Mouse (Mus musculus) hindbrain, embryonic 14.5 days (tissue): ENCODE measurements around the gene Ppp1r12b. TPM values are rescaled to one million over a fixed set of nuclear protein-coding genes. Genes with fewer than 3 reads are reported as not detected.

Source experiments
- ATAC-seq: fragments of 200-750 bp; cut with Nextera tagmentation; 2 replicates; pipeline ENCODE4 v1.8.0; 2017; ENCODE audit warnings: moderate number of reproducible peaks, mild to moderate bottlenecking, moderate TSS enrichment, moderate library complexity; ENCODE audit not compliant: low FRiP score
- DNase-seq: peaks from one replicate; pipeline ENCODE4 v3.0.0-alpha.2; 2015; ENCODE audit warnings: low spot score
- H3K27ac ChIP-seq: fragments of 300-500 bp; sonication (generic); 2 replicates; pipeline ENCODE4 v1.5.1; 2014; ENCODE audit warnings: mild to moderate bottlenecking, moderate library complexity
- H3K27me3 ChIP-seq: fragments of 300-500 bp; sonication (generic); 2 replicates; pipeline ENCODE4 v1.6.1; 2014; ENCODE audit warnings: mild to moderate bottlenecking, low read length, mixed read lengths; ENCODE audit not compliant: control insufficient read depth, insufficient read depth
- H3K36me3 ChIP-seq: fragments of 300-500 bp; sonication (generic); replicated peaks from 2 replicates; pipeline ENCODE4 v1.6.1; 2014; ENCODE audit not compliant: control insufficient read depth, insufficient read depth
- H3K4me1 ChIP-seq: fragments of 300-500 bp; sonication (generic); replicated peaks from 2 replicates; pipeline ENCODE4 v1.6.1; 2014; ENCODE audit warnings: antibody characterized with exemption, low read length, mixed read lengths; ENCODE audit not compliant: control insufficient read depth, insufficient read depth
- H3K4me2 ChIP-seq: fragments of 300-500 bp; sonication (generic); replicated peaks from 2 replicates; pipeline ENCODE4 v1.6.1; 2014; ENCODE audit warnings: mild to moderate bottlenecking, moderate library complexity
- H3K4me3 ChIP-seq: fragments of 300-500 bp; sonication (generic); replicated peaks from 2 replicates; pipeline ENCODE4 v1.5.1; 2014; ENCODE audit warnings: mild to moderate bottlenecking, low read length
- H3K9ac ChIP-seq: fragments of 300-500 bp; sonication (generic); 2 replicates; pipeline ENCODE4 v1.6.1; 2014
- H3K9me3 ChIP-seq: fragments of 300-500 bp; sonication (generic); 2 replicates; pipeline ENCODE4 v1.6.1; 2016; ENCODE audit warnings: low read length; ENCODE audit not compliant: control insufficient read depth
- WGBS: fragments of 180-500 bp; shearing (Covaris S2); extraction: QIAGEN DNeasy Blood & Tissue Kit; methylation state at CpG from one replicate; pipeline ENCODE4 v1.1.7; 2014; 5-methylcytosine and 5-hydroxymethylcytosine counted together
- polyA plus RNA-seq: library from polyadenylated mRNA; unstranded; fragments of >200 nt; fragmentation: Nextera tagmentation; extraction: Ambion mirVana; gene quantifications from 2 replicates; pipeline ENCODE4 v1.2.1, GENCODE M21; 2014

Ppp1r12b gene
- polyA plus RNA-seq, 1 experiment from 2014 or later = 16.7 TPM

DNA sequence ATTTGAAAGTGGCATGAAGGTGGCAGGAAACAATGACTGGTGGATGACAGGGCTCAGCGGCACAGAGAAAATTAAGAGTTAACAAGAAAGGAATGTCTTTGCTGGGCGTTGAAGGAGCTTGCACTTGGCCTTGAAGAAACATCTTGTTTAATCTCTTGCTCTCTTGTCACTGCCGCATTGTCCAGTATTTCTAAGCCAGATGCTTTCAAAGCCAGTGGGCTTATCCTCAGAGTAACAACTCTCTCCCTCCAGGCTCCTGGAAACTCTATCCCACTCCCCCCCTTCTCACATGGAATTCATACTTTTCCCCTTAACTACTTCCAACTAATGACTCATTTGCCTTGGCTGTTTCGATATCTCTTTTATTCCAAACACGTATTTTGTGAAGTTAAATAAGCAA lies 151.4 kb downstream of the Ppp1r12b start:
- no peak for ATAC-seq

DNA sequence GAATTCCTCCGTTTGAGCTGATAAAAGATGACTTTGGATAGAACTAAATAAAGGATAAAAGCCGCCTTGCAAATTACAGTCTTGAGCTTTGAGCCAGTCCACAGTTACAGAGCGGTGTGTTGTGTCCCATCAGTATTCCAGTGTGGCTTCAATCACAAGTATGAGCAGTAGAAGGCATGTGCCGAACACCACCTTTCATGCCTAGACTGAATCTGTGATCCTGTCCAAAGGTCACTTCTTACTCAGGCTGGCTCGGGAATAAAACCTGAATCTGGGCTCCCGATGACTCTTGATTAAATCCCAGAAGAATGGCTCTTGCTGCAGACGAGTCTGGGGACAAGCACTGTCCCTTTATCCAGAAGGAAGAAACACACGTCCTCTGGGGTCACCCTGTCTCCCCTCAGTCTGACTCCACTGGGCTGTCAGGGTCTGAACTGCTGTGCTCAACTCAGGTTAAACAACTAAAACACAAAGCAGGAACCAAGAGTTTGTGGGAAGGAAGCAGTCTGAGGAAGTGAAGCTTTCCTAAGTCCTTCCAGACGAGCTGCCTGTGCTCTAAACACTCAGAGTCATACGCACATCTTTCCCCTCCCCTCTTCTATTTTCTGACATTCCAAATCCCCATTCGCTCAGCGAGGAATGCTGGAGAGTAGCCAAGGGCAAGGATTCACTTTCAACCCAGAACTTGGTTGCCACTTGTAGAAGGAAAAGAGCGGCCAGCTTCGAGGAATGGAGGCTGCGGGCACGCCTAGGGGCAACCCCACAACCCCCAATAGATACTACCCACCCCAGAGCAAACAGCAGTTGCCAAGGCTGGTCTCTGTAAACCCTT lies 152.2 kb downstream of the Ppp1r12b start:
- ATAC-seq (no peak), DNase-seq (no peak)
- 65% methylated on average over 16 of the region's 16 CpGs for WGBS

More for the DNA sequence above, 151.4 kb downstream of the Ppp1r12b start:
- WGBS = 69% methylated on average over 5 of the region's 5 CpGs
- 0 out of 2 replicates have a peak, but pooled peaks cover 14% of the 10 kb centered on the region for H3K4me1 ChIP-seq
- no peaks in the 10 kb centered on the region for H3K27me3 ChIP-seq
- H3K4me2 ChIP-seq = no peak overlapping the region
- no peak overlapping the region for H3K9ac ChIP-seq
- H3K9me3 ChIP-seq = 0 out of 2 replicates have a peak, but pooled peaks cover 4% of the 10 kb centered on the region
- no peaks in the 10 kb centered on the region; the same call in 1 of the 2 replicates for H3K36me3 ChIP-seq
- no peak for DNase-seq
- no peak overlapping the region for H3K27ac ChIP-seq
- no peak overlapping the region for H3K4me3 ChIP-seq

DNA sequence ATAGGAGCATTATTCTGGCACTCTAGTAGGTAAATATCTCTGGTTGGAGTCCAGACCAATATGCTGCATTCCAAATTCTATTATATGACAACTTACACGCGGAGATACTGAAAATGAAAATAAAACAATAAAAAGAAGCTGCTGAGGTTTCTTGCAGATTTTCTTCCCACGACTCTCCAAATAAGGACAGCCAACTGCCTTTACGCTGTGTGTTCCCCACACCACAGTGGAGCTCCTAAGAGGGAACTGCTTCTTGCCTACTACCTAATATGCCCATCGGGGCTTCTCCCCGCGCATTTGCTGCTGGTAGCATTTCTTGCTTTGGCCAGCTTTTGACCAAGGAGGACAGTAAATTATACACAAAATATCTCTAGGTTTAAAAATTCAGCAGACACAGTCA lies 154.0 kb downstream of the Ppp1r12b start:
- H3K27ac ChIP-seq = no peak overlapping the region
- no peak overlapping the region for H3K9ac ChIP-seq
- H3K4me3 ChIP-seq = no peak overlapping the region
- no peaks in the 10 kb centered on the region for H3K27me3 ChIP-seq
- 96% methylated on average over 7 of the region's 7 CpGs for WGBS
- DNase-seq (no peak), ATAC-seq (no peak)
- peaks cover 5% of the 10 kb centered on the region; the same call in 1 of the 2 replicates for H3K36me3 ChIP-seq
- H3K9me3 ChIP-seq = 0 out of 2 replicates have a peak, but pooled peaks cover 4% of the 10 kb centered on the region
- H3K4me2 ChIP-seq = no peak overlapping the region
- H3K4me1 ChIP-seq = 0 out of 2 replicates have a peak, but pooled peaks cover 14% of the 10 kb centered on the region

More for the DNA sequence above, 152.2 kb downstream of the Ppp1r12b start:
- peaks cover 4% of the 10 kb centered on the region; the same call in 1 of the 2 replicates for H3K36me3 ChIP-seq
- H3K9ac ChIP-seq = no peak overlapping the region
- H3K27me3 ChIP-seq = no peaks in the 10 kb centered on the region
- H3K4me1 ChIP-seq = 0 out of 2 replicates have a peak, but pooled peaks cover 14% of the 10 kb centered on the region
- no peak overlapping the region for H3K27ac ChIP-seq
- 0 out of 2 replicates have a peak, but pooled peaks cover 4% of the 10 kb centered on the region for H3K9me3 ChIP-seq
- H3K4me3 ChIP-seq = no peak overlapping the region
- H3K4me2 ChIP-seq = no peak overlapping the region

DNA sequence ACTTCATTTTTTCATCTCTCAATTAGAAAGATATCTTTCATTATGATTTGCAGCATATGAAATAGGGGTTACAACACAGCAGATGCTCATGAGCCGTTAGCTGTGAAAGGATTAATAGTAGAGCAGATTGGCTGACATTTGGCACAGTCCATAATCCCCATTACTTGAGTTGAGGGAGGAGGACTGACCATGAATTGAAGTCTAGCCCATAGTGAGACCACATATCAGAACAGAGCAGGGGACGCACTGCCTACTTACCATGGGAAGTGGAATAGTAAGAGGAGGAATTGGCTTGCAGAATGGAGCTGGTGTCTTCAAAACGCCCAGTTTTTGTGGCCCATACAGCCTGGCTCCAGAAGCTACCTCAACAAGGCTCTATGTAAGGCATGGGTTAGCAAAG lies 159.2 kb downstream of the Ppp1r12b start:
- H3K4me2 ChIP-seq = no peak overlapping the region
- no peak overlapping the region for H3K9ac ChIP-seq
- 0 out of 2 replicates have a peak, but pooled peaks cover 4% of the 10 kb centered on the region for H3K9me3 ChIP-seq
- H3K4me1 ChIP-seq = 0 out of 2 replicates have a peak, but pooled peaks cover 6% of the 10 kb centered on the region
- H3K27me3 ChIP-seq = no peaks in the 10 kb centered on the region
- peaks cover 5% of the 10 kb centered on the region; the same call in 1 of the 2 replicates for H3K36me3 ChIP-seq
- H3K27ac ChIP-seq = 0 out of 2 replicates have a peak overlapping the region, but pooled peaks have one; percentile 22
- no peak overlapping the region for H3K4me3 ChIP-seq
- DNase-seq = no peak
- no peak for ATAC-seq
- WGBS = 81% methylated on average over 3 of the region's 3 CpGs

DNA sequence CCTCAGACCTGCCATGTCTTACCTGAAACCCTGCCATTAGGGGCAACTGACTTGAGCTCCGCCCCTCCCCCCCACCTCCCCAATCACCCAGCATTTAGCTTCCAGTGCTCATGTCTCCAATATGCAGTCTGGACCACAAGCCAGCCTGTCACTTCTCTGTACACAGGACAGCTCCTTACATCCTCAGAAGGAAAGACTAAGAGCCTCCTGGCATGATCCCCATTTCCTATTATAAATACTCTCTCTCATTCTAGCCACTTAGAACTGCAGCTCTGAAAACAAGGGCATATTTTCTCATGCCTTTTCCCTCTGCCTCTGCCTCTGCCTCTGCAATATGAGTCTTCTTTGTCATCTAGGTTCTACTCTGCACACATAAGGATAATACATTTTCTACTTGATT lies 159.7 kb downstream of the Ppp1r12b start:
- H3K9me3 ChIP-seq = 0 out of 2 replicates have a peak, but pooled peaks cover 4% of the 10 kb centered on the region
- no peak overlapping the region for H3K4me2 ChIP-seq
- no peak overlapping the region for H3K9ac ChIP-seq
- H3K4me3 ChIP-seq = no peak overlapping the region
- H3K4me1 ChIP-seq = 0 out of 2 replicates have a peak, but pooled peaks cover 6% of the 10 kb centered on the region
- 95% methylated on average over 1 of the region's 1 CpGs for WGBS
- H3K27me3 ChIP-seq = no peaks in the 10 kb centered on the region
- peaks cover 5% of the 10 kb centered on the region; the same call in 1 of the 2 replicates for H3K36me3 ChIP-seq
- ATAC-seq = no peak
- no peak overlapping the region for H3K27ac ChIP-seq
- no peak for DNase-seq

DNA sequence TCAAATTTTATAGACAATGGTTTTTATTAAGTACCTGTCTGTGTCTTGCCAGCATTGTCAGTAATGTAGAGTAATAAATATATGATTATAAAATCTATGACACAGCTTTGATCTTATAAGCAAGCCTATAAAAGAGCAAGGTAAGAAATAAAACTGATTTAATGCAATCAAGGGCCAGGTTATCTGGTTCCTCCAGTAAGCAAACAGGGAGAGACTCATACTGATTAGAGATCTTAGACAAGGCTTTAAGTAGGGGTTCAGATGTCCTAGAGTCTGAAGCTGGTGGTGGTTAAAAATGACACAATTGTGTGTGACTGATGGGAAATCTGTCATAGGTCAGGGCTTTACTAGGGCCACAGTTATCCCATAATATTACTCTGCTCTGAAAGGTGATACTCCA lies 164.3 kb downstream of the Ppp1r12b start:
- H3K27ac ChIP-seq = no peak overlapping the region
- no peak overlapping the region for H3K9ac ChIP-seq
- ATAC-seq (no peak), DNase-seq (no peak)
- no peaks in the 10 kb centered on the region for H3K9me3 ChIP-seq
- H3K4me2 ChIP-seq = no peak overlapping the region
- H3K4me1 ChIP-seq = 0 out of 2 replicates have a peak, but pooled peaks cover 6% of the 10 kb centered on the region
- H3K36me3 ChIP-seq = no peaks in the 10 kb centered on the region
- no peaks in the 10 kb centered on the region for H3K27me3 ChIP-seq
- H3K4me3 ChIP-seq = no peak overlapping the region

DNA sequence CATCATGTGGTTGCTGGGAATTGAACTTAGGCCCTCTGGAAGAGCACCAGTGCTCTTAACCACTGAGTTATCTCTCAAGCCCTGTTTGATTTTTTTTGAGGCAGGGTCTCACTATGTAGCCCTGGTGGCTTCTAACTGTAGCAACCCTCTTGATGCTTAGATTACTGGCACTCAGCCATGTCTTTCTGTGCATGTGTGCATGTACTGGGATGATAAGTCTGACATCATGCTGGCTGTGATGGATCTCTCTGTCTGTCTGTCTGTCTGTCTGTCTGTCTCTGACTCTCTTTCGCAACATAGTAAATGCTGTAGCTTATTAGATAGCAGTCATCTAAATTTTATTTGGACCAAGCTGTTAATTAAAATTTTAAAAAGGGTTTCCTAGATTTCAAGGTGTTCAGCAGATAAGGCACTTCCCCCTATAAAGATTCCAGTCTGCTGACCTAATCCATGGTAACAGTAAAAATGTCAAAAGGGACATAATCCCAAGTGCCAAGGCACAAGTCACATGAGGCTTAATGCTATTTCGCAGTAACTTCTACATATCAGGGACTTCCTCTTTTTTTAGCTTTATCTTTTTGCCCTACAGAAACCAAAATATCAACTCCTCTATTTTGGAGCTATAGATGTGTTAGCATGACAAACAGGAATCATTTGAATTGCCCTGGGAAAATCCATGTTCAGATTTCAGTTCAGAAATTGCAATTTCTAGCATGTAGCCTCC lies 164.9 kb downstream of the Ppp1r12b start:
- no peak overlapping the region for H3K9ac ChIP-seq
- H3K36me3 ChIP-seq = no peaks in the 10 kb centered on the region
- 94% methylated on average over 2 of the region's 2 CpGs for WGBS
- H3K4me1 ChIP-seq = 0 out of 2 replicates have a peak, but pooled peaks cover 2% of the 10 kb centered on the region
- H3K4me2 ChIP-seq = no peak overlapping the region
- no peaks in the 10 kb centered on the region for H3K27me3 ChIP-seq
- no peak overlapping the region for H3K27ac ChIP-seq
- DNase-seq (no peak), ATAC-seq (no peak)
- H3K4me3 ChIP-seq = no peak overlapping the region
- H3K9me3 ChIP-seq = no peaks in the 10 kb centered on the region

DNA sequence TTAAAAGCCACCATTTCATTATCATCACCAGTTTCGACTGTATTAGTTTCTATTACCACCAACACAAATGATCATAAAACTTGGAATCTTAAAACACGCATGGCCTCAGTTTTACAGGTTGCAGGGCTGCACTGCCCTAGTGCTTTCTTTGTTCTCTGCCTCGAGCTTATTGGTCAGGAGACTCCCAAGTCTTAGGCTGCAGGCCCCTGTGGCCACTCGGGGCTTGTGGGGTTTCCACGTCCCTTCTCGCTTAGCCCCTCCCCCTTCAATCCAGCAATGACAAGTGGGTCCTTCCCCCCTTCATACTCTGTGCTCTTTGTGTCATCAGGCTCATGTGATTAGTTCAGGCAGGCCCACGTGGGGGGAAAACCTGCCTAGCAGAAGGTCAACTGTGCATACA lies 167.6 kb downstream of the Ppp1r12b start:
- H3K4me2 ChIP-seq = no peak overlapping the region
- no peak overlapping the region for H3K27ac ChIP-seq
- no peaks in the 10 kb centered on the region for H3K4me1 ChIP-seq
- H3K27me3 ChIP-seq = no peaks in the 10 kb centered on the region
- ATAC-seq = no peak
- 46% methylated on average over 7 of the region's 7 CpGs for WGBS
- H3K9ac ChIP-seq = no peak overlapping the region
- H3K4me3 ChIP-seq = no peak overlapping the region
- H3K36me3 ChIP-seq = no peaks in the 10 kb centered on the region
- H3K9me3 ChIP-seq = no peaks in the 10 kb centered on the region
- DNase-seq = no peak

DNA sequence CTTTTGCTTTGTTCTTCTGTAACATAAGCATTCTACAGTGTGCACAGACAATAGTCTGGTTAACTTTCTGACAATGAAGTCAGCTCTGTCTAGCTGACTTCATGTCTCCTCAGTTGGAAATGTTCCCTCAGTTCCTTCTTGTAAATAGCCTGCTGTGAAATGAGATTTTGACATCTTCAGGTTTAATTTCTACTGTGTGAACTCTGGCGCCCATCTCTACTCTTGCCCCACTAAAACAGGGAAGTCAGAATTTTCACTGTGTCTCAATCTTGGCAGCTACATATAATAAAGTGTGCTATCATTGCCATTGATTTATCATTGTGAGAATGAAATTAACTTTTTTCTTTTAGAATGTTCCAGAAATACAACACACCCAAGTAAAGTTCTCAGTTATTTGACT lies 170.8 kb downstream of the Ppp1r12b start:
- no peaks in the 10 kb centered on the region for H3K36me3 ChIP-seq
- H3K27me3 ChIP-seq = no peaks in the 10 kb centered on the region
- no peak overlapping the region for H3K4me2 ChIP-seq
- no peak for DNase-seq
- no peak for ATAC-seq
- no peak overlapping the region for H3K4me3 ChIP-seq
- peak overlapping the region; percentile 24; the same call in 1 of the 2 replicates for H3K27ac ChIP-seq
- WGBS = 93% methylated on average over 1 of the region's 1 CpGs
- H3K9ac ChIP-seq = no peak overlapping the region
- H3K4me1 ChIP-seq = no peaks in the 10 kb centered on the region
- no peaks in the 10 kb centered on the region for H3K9me3 ChIP-seq
